Mouse (Mus musculus) brain, embryonic 14.5 days (tissue): ENCODE measurements around the gene Lrrc75a.

Experiments
- CTCF ChIP-seq: fragments of 200-500 bp; IDR thresholded peaks from 2 replicates; pipeline ENCODE4 v1.5.1; 2012; ENCODE audit warnings: inconsistent platforms, mild to moderate bottlenecking, moderate library complexity, borderline replicate concordance; ENCODE audit not compliant: insufficient read depth, insufficient read length; ENCODE audit errors: extremely low read depth
- POLR2A ChIP-seq: fragments of 200-500 bp; IDR thresholded peaks from 2 replicates; pipeline ENCODE4 v1.6.1; 2012; ENCODE audit warnings: mild to moderate bottlenecking, inconsistent platforms, borderline replicate concordance; ENCODE audit not compliant: poor library complexity, insufficient read depth, insufficient read length, severe bottlenecking; ENCODE audit errors: extremely low read depth

DNA sequence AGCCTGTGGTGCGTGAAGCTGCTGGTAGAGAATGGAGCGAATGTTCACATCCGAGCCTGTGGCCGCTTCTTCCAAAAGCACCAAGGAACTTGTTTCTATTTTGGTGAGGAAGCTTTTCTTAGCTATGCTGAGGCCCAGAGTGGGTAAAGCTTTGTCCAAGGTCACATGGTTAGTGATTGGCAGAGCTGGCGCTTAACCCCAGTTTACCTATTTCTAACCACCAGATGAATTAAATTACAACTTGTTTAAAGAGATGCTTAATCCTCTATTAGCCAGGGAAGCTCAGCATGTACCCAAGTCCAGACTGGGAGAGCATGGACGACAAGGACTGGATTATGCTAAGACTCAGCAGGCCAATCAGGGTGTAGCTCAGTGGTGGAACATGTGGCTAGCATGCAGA lies 65.3 kb downstream of the Lrrc75a start:
- no peak for TF ChIP-seq CTCF
- no peak for TF ChIP-seq POLR2A
